Mouse (Mus musculus) layer of hippocampus, postnatal 25 days (tissue): Measurements from ENCODE around the gene Zfp984. TPM values are rescaled to one million over a fixed set of nuclear protein-coding genes. Genes with fewer than 3 reads are reported as not detected.
"Not testable (repeated sequence)": the region's sequence is repeated elsewhere in the genome, so short reads cannot be mapped to it uniquely, and the experiment has no call there.

Experiments
- DNase-seq, 2 experiments: peaks; one replicate each; pipeline ENCODE4 v3.0.0; 2022; ENCODE audit warnings: mixed read lengths in 2 of 2, low spot score in 1 of 2; ENCODE audit errors: extremely low spot score in 1 of 2
- total RNA-seq, 2 experiments: library from RNA; stranded (reverse); gene quantifications; 2 replicates each; pipeline ENCODE4 v1.2.3; 2021

Gene Zfp984
- total RNA-seq: 1 to 10 TPM; 1.9 to 2.7 TPM

GRCm38 (mm10) chr4:147809292-147809965, at the start of gene Zfp984:
Gene Zfp984 (minus strand): TSS chr4:147809788.
- not testable (repeated sequence) for DNase-seq

DNA sequence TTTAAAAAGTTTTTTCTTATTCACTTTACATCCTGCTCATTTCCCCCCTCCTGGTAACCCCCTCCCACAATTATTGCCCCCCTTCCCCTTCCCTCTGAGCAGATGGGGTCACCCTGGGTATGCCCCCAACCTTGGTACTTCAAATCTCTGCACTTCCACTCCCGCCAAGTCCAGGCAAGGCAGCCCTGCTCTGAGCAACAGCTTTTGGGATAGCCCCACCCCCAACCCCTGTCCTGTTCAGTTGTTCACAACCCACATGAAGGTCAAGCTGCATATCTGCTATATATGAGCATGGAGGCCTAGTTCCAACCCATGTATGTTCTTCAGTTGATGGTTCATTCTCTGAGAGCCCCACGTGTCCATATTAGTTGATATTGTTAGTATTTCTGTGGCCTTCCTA, 41.2 kb upstream of the Zfp984 start:
- DNase-seq: no peak

DNA sequence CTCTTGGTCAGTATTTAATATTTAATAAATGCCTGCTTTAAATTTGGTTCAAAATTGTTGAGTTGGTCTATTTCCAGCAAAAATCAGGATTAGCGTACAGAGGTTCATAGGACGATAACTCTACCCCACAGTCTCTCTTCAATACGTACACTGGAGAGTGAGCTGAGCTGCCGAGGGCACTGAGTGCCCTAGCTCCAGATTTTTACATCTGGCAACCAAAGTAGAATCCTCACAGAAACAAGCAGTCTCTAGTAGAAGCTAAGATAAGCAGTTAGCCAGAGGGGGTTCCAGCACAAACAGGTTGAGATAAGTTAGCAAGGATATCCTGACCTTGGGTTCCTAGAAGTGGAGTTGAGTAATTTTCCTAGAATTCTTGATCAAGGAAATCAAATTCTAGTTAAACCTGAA, 39.0 kb upstream of the Zfp984 start:
- DNase-seq: no peak

DNA sequence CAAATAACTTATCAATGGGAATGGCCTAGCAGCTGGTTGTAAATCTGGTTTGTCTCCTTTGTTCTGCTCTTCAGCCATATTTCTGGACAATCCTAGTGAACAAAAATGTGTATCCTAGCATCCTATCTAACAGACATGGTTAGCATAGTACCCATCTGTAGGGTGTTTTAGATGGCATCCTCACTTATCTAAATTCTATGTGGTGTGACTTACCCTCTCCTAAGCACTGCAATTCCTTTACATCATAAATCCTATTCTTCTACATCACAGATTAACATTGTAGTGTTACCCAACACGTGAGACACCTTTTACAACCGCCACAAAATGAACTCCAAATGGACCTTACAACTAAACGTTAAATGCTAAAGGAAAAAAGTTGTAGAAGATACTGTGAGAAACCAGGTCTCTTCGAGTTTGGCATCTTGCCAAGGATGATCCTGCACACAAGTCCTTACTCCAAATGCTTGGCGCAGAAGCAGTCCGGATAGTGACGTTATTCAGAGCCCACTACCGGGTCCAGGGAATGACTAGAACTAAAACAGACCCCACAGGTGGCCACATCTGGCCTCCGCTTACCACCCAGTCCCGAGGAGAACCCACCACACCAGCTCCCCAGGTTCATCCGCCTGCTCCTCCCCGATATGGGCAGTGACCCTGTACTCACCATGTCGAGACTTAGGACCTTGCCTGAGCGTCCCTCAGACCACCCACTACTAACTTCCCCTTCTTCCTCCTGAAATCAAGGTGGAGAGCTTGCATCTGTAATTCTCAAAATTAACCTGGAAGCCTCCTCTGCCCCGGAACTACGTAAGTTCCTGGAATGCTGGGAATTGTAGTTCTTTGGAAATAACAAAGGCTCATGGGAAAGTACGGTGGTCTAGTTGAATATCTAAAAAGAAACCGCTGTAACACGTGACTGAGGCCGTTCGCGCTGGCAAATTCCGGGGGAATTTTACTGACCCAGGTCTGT, 38.3 kb upstream of the Zfp984 start, which contains the start of gene Zfp933:
Zfp933 (minus strand) TSS at position 753 of the 970 bp plus-strand sequence.
- peak; percentile 45 to 49 for DNase-seq

- DNase-seq: no peak
These were observed 33.3 kb upstream of the Zfp984 start for GRCm38 (mm10) chr4:147842871-147843270.

DNA sequence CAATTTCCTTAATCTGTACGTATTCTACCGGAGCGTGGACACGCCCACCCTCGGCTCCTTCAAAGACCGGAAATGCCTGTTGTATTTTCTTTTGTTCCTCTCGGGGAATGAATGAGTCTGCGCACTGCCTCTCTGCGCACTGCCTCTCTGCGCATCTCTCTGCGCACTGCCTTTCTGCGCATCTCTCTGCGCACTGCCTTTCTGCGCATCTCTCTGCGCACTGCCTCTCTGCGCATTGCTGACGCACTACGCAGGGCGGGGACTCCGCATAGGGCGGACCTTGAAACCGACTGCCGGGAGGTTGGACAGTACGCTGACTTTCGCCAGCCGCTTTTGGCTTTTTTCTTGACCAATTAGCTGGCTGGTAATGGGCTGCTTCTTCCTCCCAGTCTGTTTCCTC, 29.7 kb upstream of the Zfp984 start:
- DNase-seq: not testable (repeated sequence)

- no peak for DNase-seq
These were observed 14.8 kb upstream of the Zfp984 start for GRCm38 (mm10) chr4:147824389-147824788.

GRCm38 (mm10) chr4:147821414-147821813, 11.8 kb upstream of the Zfp984 start:
- DNase-seq: not testable (repeated sequence)

- DNase-seq: not testable (repeated sequence)
These were observed 10.1 kb upstream of the Zfp984 start for GRCm38 (mm10) chr4:147819659-147820058.

DNA sequence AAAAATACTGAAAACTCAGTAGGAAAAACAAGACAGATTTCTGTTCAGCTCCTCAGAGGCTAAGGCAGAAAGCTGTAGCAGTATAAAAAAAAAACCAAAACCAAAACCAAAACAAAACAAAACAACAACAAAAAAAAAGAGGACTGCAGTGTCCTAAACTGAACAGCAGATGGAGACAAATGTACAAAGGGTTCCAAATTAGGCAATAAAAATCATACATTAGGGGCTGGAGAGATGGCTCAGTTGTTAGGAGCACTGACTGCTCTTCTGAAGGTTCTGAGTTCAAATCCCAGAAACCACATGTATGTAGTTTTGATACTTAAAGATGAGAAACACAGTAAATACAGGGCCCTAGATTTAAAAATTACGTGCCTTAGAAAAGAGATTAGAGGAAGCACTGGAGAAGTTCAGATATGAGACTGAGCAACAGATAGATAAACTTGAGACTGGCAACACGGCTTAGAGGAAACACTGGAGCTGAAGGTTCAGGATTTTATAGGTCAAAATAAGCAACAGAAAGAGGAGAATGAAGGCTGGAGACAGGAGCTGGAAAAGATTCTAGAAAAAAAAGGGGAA, 5.1 kb upstream of the Zfp984 start:
- DNase-seq: no peak

- no peak for DNase-seq
These were observed 3.7 kb upstream of the Zfp984 start for GRCm38 (mm10) chr4:147813249-147813765.

GRCm38 (mm10) chr4:147809966-147810304, 347 bp upstream of the Zfp984 start:
- DNase-seq: not testable (repeated sequence)

DNA sequence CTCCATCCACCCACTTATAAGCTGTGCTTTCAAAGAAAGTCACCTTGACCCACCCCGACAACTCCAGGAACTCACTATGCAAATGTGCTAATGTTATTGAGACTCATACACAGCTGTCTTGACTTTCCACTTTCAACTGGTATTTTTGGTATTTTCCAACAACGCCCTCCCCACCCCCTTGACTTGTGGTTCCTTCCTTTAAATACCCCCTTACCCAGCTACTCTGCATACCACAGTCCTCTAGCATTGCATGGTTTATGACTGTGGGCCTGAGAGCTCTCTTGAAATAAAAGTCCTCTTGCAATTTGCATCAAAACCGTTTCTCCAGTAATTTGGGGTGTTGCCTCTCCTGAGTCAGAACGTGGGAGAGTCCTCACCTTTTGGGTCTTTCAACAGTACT, 1.1 kb downstream of the Zfp984 start:
- not testable (repeated sequence) for DNase-seq

- not testable (repeated sequence) for DNase-seq
These were observed 14.3 kb downstream of the Zfp984 start for GRCm38 (mm10) chr4:147795308-147795707.

DNA sequence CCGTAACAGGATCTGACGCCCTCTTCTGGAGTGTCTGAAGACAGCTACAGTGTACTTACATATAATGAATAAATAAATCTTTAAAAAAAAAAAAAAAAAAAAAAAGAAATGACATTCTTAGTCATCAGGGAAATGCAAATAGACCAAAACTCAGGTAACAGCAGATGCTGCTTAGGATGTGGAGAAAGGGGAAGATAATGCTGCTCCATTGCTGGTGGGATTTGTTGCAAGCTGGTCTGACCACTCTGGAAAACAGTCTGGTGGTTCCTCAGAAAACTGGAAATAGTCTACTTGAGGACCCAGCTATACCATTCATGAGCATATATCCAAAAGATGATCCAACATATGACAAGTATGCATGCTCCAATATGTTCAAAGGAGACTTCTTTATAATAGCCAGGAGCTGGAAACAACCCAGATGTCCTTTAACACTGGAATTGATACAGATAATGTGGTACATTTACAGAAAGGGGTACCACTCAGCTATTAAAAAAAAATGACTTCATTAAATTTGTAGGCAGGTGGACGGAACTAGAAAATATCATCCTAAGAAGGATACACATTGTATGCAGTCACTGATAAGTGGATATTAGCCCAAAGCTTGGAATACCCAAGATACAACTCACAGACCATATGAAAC, 15.4 kb downstream of the Zfp984 start:
- DNase-seq: not testable (repeated sequence)

DNA sequence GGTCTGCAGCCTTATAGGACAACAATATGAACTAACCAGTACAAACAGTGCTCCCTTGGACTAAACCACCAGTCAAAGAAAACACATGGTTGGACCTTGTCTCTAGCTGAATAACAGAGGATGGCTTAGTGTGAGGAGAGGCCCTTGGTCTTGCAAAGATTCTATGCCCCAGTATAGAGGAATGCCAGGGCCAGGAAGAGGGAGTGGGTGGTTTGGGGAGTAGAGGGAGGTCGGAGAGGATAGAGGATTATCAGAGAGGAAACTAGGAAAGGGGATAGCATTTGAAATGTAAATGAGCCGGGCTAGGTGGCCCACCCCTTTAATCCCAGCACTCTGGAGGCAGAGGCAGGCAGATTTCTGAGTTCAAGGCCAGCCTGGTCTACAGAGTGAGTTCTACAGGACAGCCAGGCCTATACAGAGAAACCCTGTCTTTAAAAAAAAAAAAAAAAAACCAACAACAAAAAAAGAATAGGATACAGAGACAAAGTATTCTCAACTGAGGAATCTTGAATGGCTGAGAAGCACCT, 16.1 kb downstream of the Zfp984 start:
- DNase-seq: not testable (repeated sequence)

DNA sequence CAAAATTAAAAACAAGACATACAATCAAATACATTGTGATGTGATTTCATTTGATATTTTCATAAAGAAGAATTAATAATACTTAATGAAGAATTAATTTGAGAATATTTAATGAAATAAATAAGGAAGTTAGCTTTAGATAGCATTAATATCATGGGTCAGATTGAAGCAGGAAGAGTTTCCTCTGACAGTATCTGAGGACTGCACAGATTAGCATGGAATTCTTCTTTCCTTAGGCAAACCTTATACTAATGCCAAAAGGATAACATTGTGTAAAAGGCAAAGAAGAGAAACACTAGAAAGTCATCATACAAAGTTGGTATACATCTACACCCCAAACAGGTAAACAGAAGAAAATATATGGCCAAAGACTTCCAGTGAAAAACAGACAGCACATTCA, 17.9 kb downstream of the Zfp984 start:
- DNase-seq: not testable (repeated sequence)

GRCm38 (mm10) chr4:147746255-147746654, 63.3 kb downstream of the Zfp984 start:
- DNase-seq: not testable (repeated sequence)

DNA sequence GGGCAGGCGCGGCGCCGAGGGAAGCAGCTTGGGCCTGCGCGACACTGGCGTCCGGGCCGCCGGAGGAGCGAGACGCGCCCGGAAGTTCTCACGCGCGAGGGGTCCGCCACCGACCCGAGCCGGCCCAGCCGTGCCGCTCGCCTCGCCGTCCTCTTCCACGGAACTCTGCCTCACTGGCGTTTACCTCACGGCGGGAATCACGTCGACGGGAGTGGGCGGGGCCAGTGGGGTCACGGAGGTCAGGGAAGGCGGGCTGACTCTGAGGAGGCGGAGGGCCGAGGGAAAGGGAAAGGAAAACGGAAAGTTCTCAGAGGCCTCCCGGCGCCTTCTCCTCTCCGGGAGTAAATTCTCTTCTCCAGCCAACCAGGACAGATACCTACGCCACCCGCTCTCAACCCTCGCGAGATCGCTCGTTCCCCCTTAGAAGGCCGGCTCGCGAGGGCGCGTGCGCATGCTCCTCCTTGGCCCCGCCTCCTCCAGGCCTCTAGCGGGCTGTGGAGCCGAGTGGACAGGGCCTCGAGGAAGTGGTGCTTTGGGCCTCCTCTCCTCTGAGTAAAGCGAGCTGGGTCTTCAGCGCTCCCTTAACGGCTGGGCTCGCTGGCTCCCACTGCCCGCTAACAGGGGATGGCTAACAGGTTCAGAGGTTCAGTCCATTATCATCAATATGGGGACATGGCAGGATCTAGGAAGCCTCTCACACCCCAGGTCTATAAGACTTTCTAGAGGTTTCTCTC, 70.8 kb downstream of the Zfp984 start:
- DNase-seq: not testable (repeated sequence)
